Mouse (Mus musculus): ENCODE results near the gene Ppp4r4. TPM values are rescaled to one million over a fixed set of nuclear protein-coding genes. Genes with fewer than 3 reads are reported as not detected.
"Not testable (repeated sequence)": the region's sequence is repeated elsewhere in the genome, so short reads cannot be mapped to it uniquely, and the experiment has no call there.

Gene Ppp4r4
- polyA plus RNA-seq, 1 experiment from 2014 or later = 0.09 TPM

- Histone ChIP-seq H3K27ac (no peak overlapping the region), H3K4me3 (ENCODE audit: inconsistent target) (no peak overlapping the region), H3K36me3 (ENCODE audit: inconsistent target) (no peaks in the 10 kb centered on the region), H3K79me2 (ENCODE audit: inconsistent target) (no peaks in the 10 kb centered on the region)
- WGBS (ENCODE audit: missing documents) = 79% methylated on average over 2 of the region's 2 CpGs
These were observed 103.8 kb downstream of the Ppp4r4 start for GRCm38 (mm10) chr12:103635846-103636245.

GRCm38 (mm10) chr12:103643336-103643735 is 111.3 kb downstream of the Ppp4r4 start:
- no peaks in the 10 kb centered on the region for H3K79me2 ChIP-seq (ENCODE audit: inconsistent target)
- H3K36me3 ChIP-seq (ENCODE audit: inconsistent target) = no peaks in the 10 kb centered on the region
- H3K27ac ChIP-seq = no peak overlapping the region
- H3K4me3 ChIP-seq (ENCODE audit: inconsistent target) = no peak overlapping the region
- 0% methylated on average over 2 of the region's 2 CpGs for WGBS (ENCODE audit: missing documents)

DNA sequence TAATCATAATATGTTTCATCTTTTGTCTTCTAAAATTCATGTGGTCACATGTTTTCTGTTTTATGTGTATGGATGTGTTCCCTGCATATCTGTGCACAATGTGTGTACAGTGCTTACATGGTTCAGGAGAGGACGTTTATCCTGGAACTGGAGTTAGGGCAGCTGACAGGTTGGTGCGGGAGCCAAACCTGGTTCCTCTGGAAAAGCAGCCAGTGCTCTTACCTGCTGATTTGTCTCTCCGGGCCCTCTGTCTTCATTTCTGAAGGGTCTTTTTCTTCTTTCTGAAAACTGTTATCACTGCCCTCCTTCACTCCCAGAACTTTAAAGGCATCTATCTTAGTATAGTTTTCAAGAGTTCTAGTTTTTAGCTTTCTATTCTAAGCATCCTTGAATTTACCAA is 111.7 kb downstream of the Ppp4r4 start:
- Histone ChIP-seq H3K27ac (no peak overlapping the region), H3K79me2 (ENCODE audit: inconsistent target) (no peaks in the 10 kb centered on the region), H3K4me3 (ENCODE audit: inconsistent target) (no peak overlapping the region), H3K36me3 (ENCODE audit: inconsistent target) (no peaks in the 10 kb centered on the region)
- WGBS (ENCODE audit: missing documents) = 92% methylated on average over 3 of the region's 3 CpGs

GRCm38 (mm10) chr12:103644601-103645000 is 112.5 kb downstream of the Ppp4r4 start:
- Histone ChIP-seq H3K36me3 (ENCODE audit: inconsistent target) (no peaks in the 10 kb centered on the region), H3K27ac (no peak overlapping the region), H3K4me3 (ENCODE audit: inconsistent target) (no peak overlapping the region), H3K79me2 (ENCODE audit: inconsistent target) (no peaks in the 10 kb centered on the region)
- 35% methylated on average over 5 of the region's 5 CpGs for WGBS (ENCODE audit: missing documents)

DNA sequence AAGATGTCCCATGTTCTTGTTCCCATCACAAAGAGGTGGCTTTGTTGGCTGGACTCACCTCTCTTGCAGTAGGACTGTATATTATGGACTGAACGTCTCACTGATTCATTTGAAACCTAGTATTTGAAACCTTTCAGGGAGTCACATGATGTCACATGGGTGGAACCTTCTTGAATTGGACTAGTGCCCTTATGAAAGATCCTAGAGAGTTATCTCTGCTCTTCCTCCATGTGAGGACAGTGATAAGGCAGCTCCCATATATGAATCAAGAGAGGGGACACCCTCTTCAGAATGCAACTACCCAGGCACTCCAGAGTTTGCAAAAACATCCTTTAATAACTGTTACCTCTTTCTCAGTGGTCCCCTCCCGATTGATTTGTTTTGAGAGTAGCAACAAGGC is 114.2 kb downstream of the Ppp4r4 start:
- Histone ChIP-seq H3K79me2 (ENCODE audit: inconsistent target) (no peaks in the 10 kb centered on the region), H3K36me3 (ENCODE audit: inconsistent target) (no peaks in the 10 kb centered on the region), H3K4me3 (ENCODE audit: inconsistent target) (no peak overlapping the region), H3K27ac (no peak overlapping the region)
- WGBS (ENCODE audit: missing documents) = 71% methylated on average over 2 of the region's 2 CpGs

GRCm38 (mm10) chr12:103653836-103654235 is 121.8 kb downstream of the Ppp4r4 start:
- Histone ChIP-seq H3K79me2 (ENCODE audit: inconsistent target) (no peaks in the 10 kb centered on the region), H3K27ac (no peak overlapping the region), H3K36me3 (ENCODE audit: inconsistent target) (no peaks in the 10 kb centered on the region), H3K4me3 (ENCODE audit: inconsistent target) (no peak overlapping the region)
- WGBS (ENCODE audit: missing documents) = 100% methylated on average over 2 of the region's 2 CpGs

DNA sequence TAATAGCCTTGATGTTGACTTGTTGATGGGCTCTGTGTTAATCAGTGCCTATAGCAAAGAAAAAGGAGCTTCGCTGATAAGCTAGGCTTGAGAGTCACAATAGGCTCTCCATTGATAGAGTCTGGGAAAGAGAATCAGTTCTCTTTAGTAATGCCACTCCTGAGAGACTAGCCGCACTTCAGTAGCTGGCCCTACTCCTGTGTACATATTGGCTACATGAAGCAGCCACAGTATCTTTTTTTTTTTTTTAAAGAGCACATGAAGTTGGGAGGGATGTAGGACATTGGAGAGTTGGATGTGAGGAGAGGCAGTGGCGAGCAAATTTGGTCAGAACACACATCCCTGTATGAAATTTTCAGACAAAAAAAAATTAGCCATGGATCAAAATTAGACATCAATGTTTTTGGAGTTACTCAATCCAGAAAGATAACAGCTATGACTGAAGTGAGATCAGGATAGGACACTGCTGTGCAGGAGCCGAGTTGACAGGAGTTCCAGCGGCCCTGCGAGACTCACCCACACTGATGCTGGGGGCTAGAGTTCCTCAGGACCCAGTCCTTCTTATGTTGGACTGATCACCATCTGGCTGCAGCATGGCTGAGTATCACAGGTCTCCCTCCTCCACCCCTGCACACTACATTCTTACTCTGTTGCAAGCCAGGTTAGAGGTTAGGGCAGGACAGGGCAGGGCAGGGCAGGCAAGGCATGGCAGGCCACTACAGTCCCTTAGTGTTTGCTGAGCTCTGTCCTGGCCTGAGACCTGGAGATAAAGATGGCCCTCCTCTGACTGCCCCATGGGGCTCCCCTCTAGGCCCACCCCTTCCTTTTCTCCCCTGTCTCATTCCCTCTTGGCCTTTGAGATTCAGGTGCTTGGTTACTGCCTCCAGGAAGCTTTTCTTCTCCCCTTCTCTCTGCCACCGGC is 123.3 kb downstream of the Ppp4r4 start:
- Histone ChIP-seq H3K79me2 (ENCODE audit: inconsistent target) (no peaks in the 10 kb centered on the region), H3K27ac (no peak overlapping the region), H3K4me3 (ENCODE audit: inconsistent target) (no peak overlapping the region), H3K36me3 (ENCODE audit: inconsistent target) (no peaks in the 10 kb centered on the region)
- WGBS (ENCODE audit: missing documents) = 84% methylated on average over 7 of the region's 7 CpGs

DNA sequence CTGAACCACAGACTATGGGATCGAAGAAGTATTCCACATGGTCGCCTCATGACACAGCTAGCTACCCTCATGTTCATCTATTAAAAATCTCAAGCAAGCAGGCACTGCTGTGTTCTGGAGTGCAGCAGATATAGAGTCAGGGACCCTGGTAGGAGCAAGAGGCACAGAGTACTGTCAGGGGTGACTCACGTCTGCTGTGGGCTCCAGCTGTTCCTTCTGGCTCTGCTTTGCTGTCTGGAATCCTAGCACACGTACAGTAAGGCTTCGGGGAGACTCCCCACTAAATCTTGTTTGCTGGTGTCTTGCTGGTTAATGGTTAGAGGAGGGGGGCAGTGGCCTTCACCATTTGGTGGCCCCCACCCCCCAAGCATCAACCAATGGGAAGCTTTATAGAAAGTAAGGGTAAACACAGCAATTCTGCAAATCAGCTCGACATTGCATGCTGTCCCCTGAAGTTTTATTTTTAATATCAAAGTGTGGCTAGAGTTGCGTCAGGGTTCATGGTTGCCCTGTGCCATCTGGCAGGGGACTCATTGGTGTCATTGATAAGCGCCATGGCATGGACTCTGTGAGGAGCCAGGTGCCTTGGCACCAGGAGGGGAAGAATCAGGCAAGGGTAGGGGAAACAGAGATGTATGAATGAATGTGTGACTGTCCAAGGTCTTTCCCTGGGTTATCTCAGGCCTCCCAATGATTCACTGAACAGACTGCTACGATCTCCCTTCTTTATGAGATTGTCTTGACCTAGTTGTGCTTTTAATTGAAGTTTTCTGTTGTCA is 125.0 kb downstream of the Ppp4r4 start, which contains the start of gene Serpina6:
Gene Serpina6, minus strand, starts transcription at position 365 of the 779 bp plus-strand sequence.
- Histone ChIP-seq H3K4me3 (ENCODE audit: inconsistent target) (no peak within 1 kb of the TSS), H3K27ac (no peak within 1 kb of the TSS)
- WGBS (ENCODE audit: missing documents) = 72% methylated on average over 9 of the region's 9 CpGs

DNA sequence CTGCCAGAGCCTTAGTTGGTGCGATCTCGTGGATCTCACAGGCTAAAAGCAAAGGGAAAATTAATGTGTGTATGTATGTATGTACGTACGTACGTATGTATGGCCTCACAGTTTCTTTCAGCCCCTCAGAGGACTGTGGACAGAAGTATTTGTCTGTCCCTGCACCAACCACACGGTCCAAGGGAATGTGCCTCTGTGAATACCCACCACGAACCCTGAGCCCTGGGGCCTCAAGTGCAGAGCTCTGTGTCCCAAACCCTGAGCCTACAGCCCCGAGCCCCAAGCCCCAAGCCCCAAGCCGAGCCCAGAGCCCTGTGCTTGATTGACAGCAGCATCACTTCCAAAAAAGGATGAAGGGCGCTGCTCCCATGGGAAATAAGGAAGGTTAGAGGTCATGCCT is 125.9 kb downstream of the Ppp4r4 start:
- 84% methylated on average over 10 of the region's 10 CpGs for WGBS (ENCODE audit: missing documents)

More for the DNA sequence above, 125.0 kb downstream of the Ppp4r4 start, which contains the start of gene Serpina6:
- Histone ChIP-seq H3K36me3 (ENCODE audit: inconsistent target) (no peaks in the 10 kb centered on the region), H3K79me2 (ENCODE audit: inconsistent target) (no peaks in the 10 kb centered on the region)

GRCm38 (mm10) chr12:103659171-103659570 is 127.1 kb downstream of the Ppp4r4 start:
- H3K79me2 ChIP-seq (ENCODE audit: inconsistent target) = no peaks in the 10 kb centered on the region
- H3K27ac ChIP-seq = no peak overlapping the region
- no peak overlapping the region for H3K4me3 ChIP-seq (ENCODE audit: inconsistent target)
- WGBS (ENCODE audit: missing documents) = 88% methylated on average over 2 of the region's 2 CpGs
- no peaks in the 10 kb centered on the region for H3K36me3 ChIP-seq (ENCODE audit: inconsistent target)

More for the DNA sequence above, 125.9 kb downstream of the Ppp4r4 start:
- no peaks in the 10 kb centered on the region for H3K36me3 ChIP-seq (ENCODE audit: inconsistent target)
- no peak overlapping the region for H3K27ac ChIP-seq
- H3K79me2 ChIP-seq (ENCODE audit: inconsistent target) = no peaks in the 10 kb centered on the region
- H3K4me3 ChIP-seq (ENCODE audit: inconsistent target) = no peak overlapping the region

GRCm38 (mm10) chr12:103660076-103660475 is 128.0 kb downstream of the Ppp4r4 start:
- no peaks in the 10 kb centered on the region for H3K36me3 ChIP-seq (ENCODE audit: inconsistent target)
- no peaks in the 10 kb centered on the region for H3K79me2 ChIP-seq (ENCODE audit: inconsistent target)
- no peak overlapping the region for H3K27ac ChIP-seq
- no peak overlapping the region for H3K4me3 ChIP-seq (ENCODE audit: inconsistent target)
- 89% methylated on average over 5 of the region's 5 CpGs for WGBS (ENCODE audit: missing documents)

- H3K79me2 ChIP-seq (ENCODE audit: inconsistent target); H3K4me3 ChIP-seq (ENCODE audit: inconsistent target); H3K27ac ChIP-seq; H3K36me3 ChIP-seq (ENCODE audit: inconsistent target): not testable (repeated sequence)
These were observed 130.0 kb downstream of the Ppp4r4 start for GRCm38 (mm10) chr12:103662053-103662452.
